Mouse (Mus musculus): ENCODE measurements around the gene Sppl2b. TPM values are rescaled to one million over a fixed set of nuclear protein-coding genes. Genes with fewer than 3 reads are reported as not detected.
A peak's percentile ranks its signal among the peaks of the same experiment; 100 is the strongest.
"Not testable (repeated sequence)": the region's sequence is repeated elsewhere in the genome, so short reads cannot be mapped to it uniquely, and the experiment has no call there.

Sppl2b gene
- polyA plus RNA-seq, 2 experiments, result 40.8 to 86.8 TPM

GRCm38 (mm10) chr10:80826151-80827062 is 28.7 kb upstream of the Sppl2b start, which contains the start of gene Oaz1:
Oaz1 (plus strand) TSS chr10:80826656.
- peak; percentile 97 for ATAC-seq (ENCODE audit: low FRiP score, low read depth)
- peaks cover 9% of the 10 kb centered on the region for H3K4me1 ChIP-seq (ENCODE audit: control insufficient read depth, insufficient read depth, low read length)
- peak; percentile 77; the same call in 1 of the 2 replicates for TF ChIP-seq POLR2A (IDR thresholded peaks at IDR 0.05; ENCODE audit: borderline replicate concordance, extremely low read depth, insufficient read depth, insufficient read length)
- H3K9ac ChIP-seq (ENCODE audit: low read depth, low read length, severe bottlenecking), result peak within 1 kb of the TSS; percentile 92
- no peaks in the 10 kb centered on the region for H3K27me3 ChIP-seq (ENCODE audit: control insufficient read depth, insufficient read depth, low read length)
- H3K4me2 ChIP-seq (replicated peaks; ENCODE audit: low read depth, low read length, severe bottlenecking), result peak within 1 kb of the TSS; percentile 93
- H3K4me3 ChIP-seq (replicated peaks; ENCODE audit: low read length), result peak within 1 kb of the TSS; percentile 66
- H3K36me3 ChIP-seq (ENCODE audit: control insufficient read depth, insufficient read depth, low read length), result peaks cover 24% of the 10 kb centered on the region
- peak; percentile 100 for DNase-seq (ENCODE audit: low spot score)
- H3K9me3 ChIP-seq (ENCODE audit: control insufficient read depth, low read length), result no peaks in the 10 kb centered on the region
- peak within 1 kb of the TSS; percentile 86 for H3K27ac ChIP-seq (replicated peaks; ENCODE audit: low read depth, low read length)
- under 1% methylated on average over 68 of the region's 82 CpGs for WGBS

GRCm38 (mm10) chr10:80827063-80827869 is 27.8 kb upstream of the Sppl2b start:
- TF ChIP-seq POLR2A (IDR thresholded peaks at IDR 0.05; ENCODE audit: borderline replicate concordance, extremely low read depth, insufficient read depth, insufficient read length), result no peak
- H3K4me1 ChIP-seq (ENCODE audit: control insufficient read depth, insufficient read depth, low read length), result peaks cover 9% of the 10 kb centered on the region
- H3K36me3 ChIP-seq (ENCODE audit: control insufficient read depth, insufficient read depth, low read length), result peaks cover 24% of the 10 kb centered on the region
- peak overlapping the region; percentile 66 for H3K4me3 ChIP-seq (replicated peaks; ENCODE audit: low read length)
- peak overlapping the region; percentile 93 for H3K4me2 ChIP-seq (replicated peaks; ENCODE audit: low read depth, low read length, severe bottlenecking)
- no peak for ATAC-seq (ENCODE audit: low FRiP score, low read depth)
- H3K9ac ChIP-seq (ENCODE audit: low read depth, low read length, severe bottlenecking), result peak overlapping the region; percentile 92
- 8% methylated on average over 27 of the region's 29 CpGs for WGBS
- peak overlapping the region; percentile 86; the same call in 1 of the 2 replicates for H3K27ac ChIP-seq (replicated peaks; ENCODE audit: low read depth, low read length)
- H3K9me3 ChIP-seq (ENCODE audit: control insufficient read depth, low read length), result no peaks in the 10 kb centered on the region
- DNase-seq (ENCODE audit: low spot score), result no peak
- no peaks in the 10 kb centered on the region for H3K27me3 ChIP-seq (ENCODE audit: control insufficient read depth, insufficient read depth, low read length)

GRCm38 (mm10) chr10:80827870-80828420 is 27.1 kb upstream of the Sppl2b start:
- Histone ChIP-seq H3K27ac (replicated peaks; ENCODE audit: low read depth, low read length) (no peak overlapping the region), H3K27me3 (ENCODE audit: control insufficient read depth, insufficient read depth, low read length) (no peaks in the 10 kb centered on the region), H3K4me2 (replicated peaks; ENCODE audit: low read depth, low read length, severe bottlenecking) (peak overlapping the region; percentile 93), H3K4me3 (replicated peaks; ENCODE audit: low read length) (peak overlapping the region; percentile 66), H3K9ac (ENCODE audit: low read depth, low read length, severe bottlenecking) (peak overlapping the region; percentile 92), H3K9me3 (ENCODE audit: control insufficient read depth, low read length) (no peaks in the 10 kb centered on the region), H3K4me1 (ENCODE audit: control insufficient read depth, insufficient read depth, low read length) (peaks cover 9% of the 10 kb centered on the region), H3K36me3 (ENCODE audit: control insufficient read depth, insufficient read depth, low read length) (peaks cover 24% of the 10 kb centered on the region)
- WGBS, result 73% methylated on average over 8 of the region's 10 CpGs
- no peak for TF ChIP-seq POLR2A (IDR thresholded peaks at IDR 0.05; ENCODE audit: borderline replicate concordance, extremely low read depth, insufficient read depth, insufficient read length)
- ATAC-seq (ENCODE audit: low FRiP score, low read depth), result no peak
- DNase-seq (ENCODE audit: low spot score), result no peak

GRCm38 (mm10) chr10:80828587-80828986 is 26.5 kb upstream of the Sppl2b start:
- Histone ChIP-seq H3K36me3 (ENCODE audit: control insufficient read depth, insufficient read depth, low read length) (peaks cover 24% of the 10 kb centered on the region), H3K4me2 (replicated peaks; ENCODE audit: low read depth, low read length, severe bottlenecking) (peak overlapping the region; percentile 93; the same call in 1 of the 2 replicates), H3K4me3 (replicated peaks; ENCODE audit: low read length) (peak overlapping the region; percentile 66; the same call in 1 of the 2 replicates)
- not testable (repeated sequence) for H3K27me3 ChIP-seq (ENCODE audit: control insufficient read depth, insufficient read depth, low read length); H3K4me1 ChIP-seq (ENCODE audit: control insufficient read depth, insufficient read depth, low read length); ATAC-seq (ENCODE audit: low FRiP score, low read depth); DNase-seq (ENCODE audit: low spot score); H3K9ac ChIP-seq (ENCODE audit: low read depth, low read length, severe bottlenecking); H3K27ac ChIP-seq (replicated peaks; ENCODE audit: low read depth, low read length); H3K9me3 ChIP-seq (ENCODE audit: control insufficient read depth, low read length)
- 81% methylated on average over 7 of the region's 9 CpGs for WGBS

Data from limb, embryonic 14.5 days (tissue).